Mouse (Mus musculus): ENCODE results near the gene Lrrc74b. TPM values are rescaled to one million over a fixed set of nuclear protein-coding genes. Genes with fewer than 3 reads are reported as not detected.
"Not testable (repeated sequence)": the region's sequence is repeated elsewhere in the genome, so short reads cannot be mapped to it uniquely, and the experiment has no call there.

Lrrc74b gene
- polyA plus RNA-seq, 1 experiment from 2014 or later = 0.57 TPM

DNA sequence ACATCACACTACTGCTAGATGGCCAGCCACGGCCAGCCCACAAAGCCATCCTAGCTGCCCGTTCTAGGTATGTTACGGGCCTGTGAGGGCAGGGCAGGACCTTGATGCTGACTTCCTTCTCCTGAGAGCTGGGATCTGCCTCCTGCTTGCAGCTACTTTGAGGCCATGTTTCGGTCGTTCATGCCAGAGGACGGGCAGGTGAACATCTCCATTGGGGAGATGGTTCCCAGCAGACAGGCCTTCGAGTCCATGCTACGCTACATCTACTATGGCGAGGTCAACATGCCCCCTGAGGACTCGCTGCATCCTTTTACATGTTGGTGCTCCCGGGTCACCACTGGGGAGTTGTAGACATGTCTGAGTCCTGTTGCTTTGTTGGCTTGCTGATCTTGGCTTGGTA, 36.9 kb downstream of the Lrrc74b start:
- Histone ChIP-seq H3K9ac (ENCODE audit: low read length) (no peak overlapping the region), H3K27me3 (ENCODE audit: control insufficient read depth, insufficient read depth, low read length) (no peaks in the 10 kb centered on the region), H3K9me3 (ENCODE audit: control insufficient read depth, low read length) (no peaks in the 10 kb centered on the region), H3K4me3 (ENCODE audit: low read depth, low read length) (no peak overlapping the region), H3K4me2 (ENCODE audit: low read depth, low read length, severe bottlenecking) (no peak overlapping the region), H3K36me3 (ENCODE audit: control insufficient read depth, insufficient read depth, low read length) (peaks cover 14% of the 10 kb centered on the region; the same call in 1 of the 2 replicates), H3K4me1 (replicated peaks; ENCODE audit: control insufficient read depth, insufficient read depth, low read length) (no peaks in the 10 kb centered on the region), H3K27ac (ENCODE audit: low read depth, low read length) (no peak overlapping the region)
- 97% methylated on average over 11 of the region's 11 CpGs for WGBS
- peak; percentile 46 for DNase-seq (ENCODE audit: low spot score)
- no peak for ATAC-seq (replicated peaks; ENCODE audit: low FRiP score)

DNA sequence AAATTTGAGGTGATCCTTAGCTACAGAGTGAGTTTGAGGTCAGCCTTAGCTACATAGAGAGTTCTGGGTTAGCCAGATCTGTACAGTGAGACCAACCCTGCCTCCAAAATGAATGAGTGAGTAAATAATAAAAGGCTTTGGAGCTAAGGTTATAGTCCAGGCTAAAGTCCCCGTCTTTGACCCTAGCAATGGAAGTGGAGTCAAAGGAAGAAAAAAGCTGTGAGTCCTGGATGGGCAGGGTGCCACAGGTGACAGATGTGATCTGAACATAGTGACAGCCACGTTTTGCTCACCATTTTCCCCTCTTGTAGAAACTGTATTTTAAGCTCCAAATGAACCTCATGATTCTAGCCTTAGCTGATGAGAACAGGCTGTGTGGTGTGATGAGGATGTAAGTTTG, 42.1 kb downstream of the Lrrc74b start:
- Histone ChIP-seq H3K9ac (ENCODE audit: low read length) (no peak overlapping the region), H3K36me3 (ENCODE audit: control insufficient read depth, insufficient read depth, low read length) (peaks cover 3% of the 10 kb centered on the region; the same call in 1 of the 2 replicates), H3K9me3 (ENCODE audit: control insufficient read depth, low read length) (no peaks in the 10 kb centered on the region), H3K4me3 (ENCODE audit: low read depth, low read length) (no peak overlapping the region), H3K27ac (ENCODE audit: low read depth, low read length) (no peak overlapping the region), H3K27me3 (ENCODE audit: control insufficient read depth, insufficient read depth, low read length) (no peaks in the 10 kb centered on the region), H3K4me2 (ENCODE audit: low read depth, low read length, severe bottlenecking) (no peak overlapping the region), H3K4me1 (replicated peaks; ENCODE audit: control insufficient read depth, insufficient read depth, low read length) (no peaks in the 10 kb centered on the region)
- peak; percentile 26 for DNase-seq (ENCODE audit: low spot score)
- no peak for ATAC-seq (replicated peaks; ENCODE audit: low FRiP score)
- 92% methylated on average over 2 of the region's 2 CpGs for WGBS

DNA sequence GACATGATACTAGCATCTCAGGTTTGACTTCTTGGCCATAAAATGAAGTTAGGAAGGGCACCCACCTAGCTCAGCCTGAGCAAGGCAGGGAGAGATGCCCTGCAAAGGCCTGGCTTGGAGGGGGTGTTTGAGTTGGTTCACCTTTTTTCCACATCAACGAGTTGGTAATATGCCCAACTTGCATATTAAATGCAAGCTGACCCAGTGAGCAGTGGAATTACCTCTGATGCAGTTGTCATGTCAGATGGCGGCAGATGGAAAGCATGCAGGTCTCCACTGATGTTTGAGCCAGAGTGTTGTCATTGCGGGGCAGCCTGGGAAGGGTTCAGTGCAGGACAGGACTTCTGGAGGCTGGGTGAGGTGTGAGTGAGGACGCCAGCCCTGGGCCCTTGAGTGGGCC, 49.6 kb downstream of the Lrrc74b start:
- no peaks in the 10 kb centered on the region; the same call in none of the 2 replicates for H3K36me3 ChIP-seq (ENCODE audit: control insufficient read depth, insufficient read depth, low read length)
- WGBS = 86% methylated on average over 4 of the region's 4 CpGs

DNA sequence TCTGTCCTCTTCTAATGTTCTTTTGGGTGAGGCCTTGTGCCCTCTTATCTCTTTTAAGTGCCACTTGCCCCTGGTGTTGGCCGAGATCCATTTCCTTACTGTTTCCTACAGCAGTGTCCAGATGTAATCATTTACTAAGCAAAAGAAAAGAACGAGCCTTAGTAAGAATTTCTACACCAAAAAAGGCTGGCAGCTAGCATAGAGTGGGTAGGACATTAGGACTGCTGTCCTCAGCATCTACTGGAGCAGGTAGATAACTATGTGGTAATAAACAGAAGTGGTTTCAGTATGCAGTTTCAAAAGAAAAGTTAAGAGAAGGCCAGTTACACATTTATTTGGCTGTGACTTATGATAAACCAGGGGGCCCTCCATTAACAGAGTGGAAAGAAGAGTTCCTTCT, 50.4 kb downstream of the Lrrc74b start:
- DNase-seq (ENCODE audit: low spot score) = no peak
- no peak overlapping the region for H3K4me2 ChIP-seq (ENCODE audit: low read depth, low read length, severe bottlenecking)

More for the DNA sequence above, 49.6 kb downstream of the Lrrc74b start:
- Histone ChIP-seq H3K4me1 (replicated peaks; ENCODE audit: control insufficient read depth, insufficient read depth, low read length) (peaks cover 13% of the 10 kb centered on the region), H3K4me2 (ENCODE audit: low read depth, low read length, severe bottlenecking) (no peak overlapping the region), H3K27me3 (ENCODE audit: control insufficient read depth, insufficient read depth, low read length) (no peaks in the 10 kb centered on the region), H3K27ac (ENCODE audit: low read depth, low read length) (no peak overlapping the region), H3K9me3 (ENCODE audit: control insufficient read depth, low read length) (no peaks in the 10 kb centered on the region), H3K4me3 (ENCODE audit: low read depth, low read length) (no peak overlapping the region), H3K9ac (ENCODE audit: low read length) (no peak overlapping the region)
- no peak for DNase-seq (ENCODE audit: low spot score)
- no peak for ATAC-seq (replicated peaks; ENCODE audit: low FRiP score)

DNA sequence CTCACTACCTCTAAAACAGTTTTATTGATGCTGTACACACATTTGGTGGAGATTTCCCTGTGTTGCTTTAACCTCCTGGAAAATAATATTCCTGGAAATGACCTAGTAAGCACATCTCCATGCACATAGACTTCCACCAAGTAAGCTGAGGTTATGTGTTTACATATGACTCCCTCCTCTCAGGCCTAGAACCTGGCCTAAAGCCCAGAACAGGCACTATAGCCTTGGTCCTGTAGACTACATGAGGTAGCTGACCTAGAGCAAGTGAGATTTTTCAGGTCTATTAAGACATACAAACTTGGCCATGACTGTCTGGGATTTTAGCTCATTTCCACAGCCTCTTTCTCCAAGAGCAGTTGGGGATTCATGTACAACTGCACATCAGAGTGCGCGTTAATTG, 50.9 kb downstream of the Lrrc74b start:
- H3K4me3 ChIP-seq (ENCODE audit: low read depth, low read length) = no peak overlapping the region

More for the DNA sequence above, 50.4 kb downstream of the Lrrc74b start:
- Histone ChIP-seq H3K9me3 (ENCODE audit: control insufficient read depth, low read length) (no peaks in the 10 kb centered on the region), H3K27me3 (ENCODE audit: control insufficient read depth, insufficient read depth, low read length) (no peaks in the 10 kb centered on the region), H3K4me3 (ENCODE audit: low read depth, low read length) (no peak overlapping the region), H3K9ac (ENCODE audit: low read length) (no peak overlapping the region), H3K4me1 (replicated peaks; ENCODE audit: control insufficient read depth, insufficient read depth, low read length) (peaks cover 13% of the 10 kb centered on the region), H3K27ac (ENCODE audit: low read depth, low read length) (no peak overlapping the region), H3K36me3 (ENCODE audit: control insufficient read depth, insufficient read depth, low read length) (no peaks in the 10 kb centered on the region; the same call in none of the 2 replicates)
- 92% methylated on average over 2 of the region's 2 CpGs for whole genome bisulfite sequencing
- ATAC-seq (replicated peaks; ENCODE audit: low FRiP score) = no peak

DNA sequence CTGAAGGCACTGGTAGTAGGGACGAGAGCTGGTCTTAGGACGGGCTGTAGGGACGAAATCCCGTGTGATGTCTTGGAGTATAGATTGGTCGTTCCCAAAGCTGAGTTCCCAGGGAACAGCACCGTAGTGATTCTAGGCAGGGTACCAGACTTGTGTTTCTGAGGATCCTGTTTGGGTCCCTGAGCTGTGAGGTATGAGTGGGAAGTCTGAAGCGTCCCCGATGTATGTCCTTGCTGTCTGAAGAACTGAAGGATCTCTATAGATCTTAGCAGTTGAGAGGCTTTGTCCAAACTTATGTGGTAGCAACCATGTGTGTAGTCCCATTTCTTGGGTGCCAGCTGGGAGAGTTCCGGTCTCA, 51.8 kb downstream of the Lrrc74b start:
- 11% methylated on average over 9 of the region's 9 CpGs for WGBS
- DNase-seq (ENCODE audit: low spot score) = no peak
- Histone ChIP-seq H3K4me1 (replicated peaks; ENCODE audit: control insufficient read depth, insufficient read depth, low read length) (peaks cover 13% of the 10 kb centered on the region), H3K27ac (ENCODE audit: low read depth, low read length) (no peak overlapping the region), H3K27me3 (ENCODE audit: control insufficient read depth, insufficient read depth, low read length) (no peaks in the 10 kb centered on the region), H3K36me3 (ENCODE audit: control insufficient read depth, insufficient read depth, low read length) (no peaks in the 10 kb centered on the region; the same call in none of the 2 replicates), H3K4me2 (ENCODE audit: low read depth, low read length, severe bottlenecking) (peak overlapping the region; percentile 79), H3K4me3 (ENCODE audit: low read depth, low read length) (peak overlapping the region; percentile 70), H3K9ac (ENCODE audit: low read length) (peak overlapping the region; percentile 85), H3K9me3 (ENCODE audit: control insufficient read depth, low read length) (no peaks in the 10 kb centered on the region)
- ATAC-seq (replicated peaks; ENCODE audit: low FRiP score) = no peak

More for the DNA sequence above, 50.9 kb downstream of the Lrrc74b start:
- H3K9me3 ChIP-seq (ENCODE audit: control insufficient read depth, low read length) = no peaks in the 10 kb centered on the region
- 100% methylated on average over 2 of the region's 2 CpGs for WGBS
- ATAC-seq (replicated peaks; ENCODE audit: low FRiP score) (no peak), DNase-seq (ENCODE audit: low spot score) (no peak)
- no peak overlapping the region for H3K27ac ChIP-seq (ENCODE audit: low read depth, low read length)
- peak overlapping the region; percentile 85; the same call in 1 of the 2 replicates for H3K9ac ChIP-seq (ENCODE audit: low read length)
- H3K4me2 ChIP-seq (ENCODE audit: low read depth, low read length, severe bottlenecking) = peak overlapping the region; percentile 79; the same call in 1 of the 2 replicates
- peaks cover 13% of the 10 kb centered on the region for H3K4me1 ChIP-seq (replicated peaks; ENCODE audit: control insufficient read depth, insufficient read depth, low read length)
- H3K27me3 ChIP-seq (ENCODE audit: control insufficient read depth, insufficient read depth, low read length) = no peaks in the 10 kb centered on the region
- no peaks in the 10 kb centered on the region; the same call in none of the 2 replicates for H3K36me3 ChIP-seq (ENCODE audit: control insufficient read depth, insufficient read depth, low read length)

DNA sequence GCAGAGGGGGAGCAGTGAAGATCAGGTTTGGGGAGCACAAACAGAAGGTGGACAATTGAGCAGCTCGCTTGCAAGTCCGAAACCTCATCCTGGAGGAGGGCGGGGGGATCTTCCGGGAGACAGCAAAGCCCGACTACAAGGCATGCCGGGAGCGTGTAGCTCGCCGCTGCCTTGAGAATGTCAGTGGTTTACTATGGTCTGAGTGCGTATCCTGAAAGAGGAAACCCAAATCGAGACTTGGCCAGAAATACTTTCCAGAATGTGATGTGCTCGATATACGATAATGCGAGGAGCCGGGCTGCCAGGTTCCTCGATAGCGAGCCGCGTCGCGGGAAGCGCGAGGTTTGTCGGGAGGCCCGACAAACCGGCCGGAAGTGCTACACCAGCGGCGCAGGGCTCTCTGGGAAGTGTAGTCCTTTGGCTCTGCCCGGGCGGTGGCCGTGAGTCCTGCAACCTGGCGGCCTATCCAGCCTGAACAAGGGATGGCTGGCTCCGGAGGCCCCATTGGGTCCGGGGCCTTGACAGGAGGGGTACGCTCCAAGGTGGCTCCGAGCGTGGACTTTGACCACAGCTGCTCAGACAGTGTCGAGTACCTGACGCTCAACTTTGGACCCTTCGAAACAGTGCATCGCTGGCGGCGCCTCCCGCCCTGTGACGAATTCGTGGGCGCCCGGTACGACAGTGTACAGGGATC, 52.4 kb downstream of the Lrrc74b start, which contains the start of gene Lztr1:
Gene Lztr1, plus strand, starts transcription at position 143 of the 694 bp plus-strand sequence.
- WGBS = under 1% methylated on average over 50 of the region's 50 CpGs

DNA sequence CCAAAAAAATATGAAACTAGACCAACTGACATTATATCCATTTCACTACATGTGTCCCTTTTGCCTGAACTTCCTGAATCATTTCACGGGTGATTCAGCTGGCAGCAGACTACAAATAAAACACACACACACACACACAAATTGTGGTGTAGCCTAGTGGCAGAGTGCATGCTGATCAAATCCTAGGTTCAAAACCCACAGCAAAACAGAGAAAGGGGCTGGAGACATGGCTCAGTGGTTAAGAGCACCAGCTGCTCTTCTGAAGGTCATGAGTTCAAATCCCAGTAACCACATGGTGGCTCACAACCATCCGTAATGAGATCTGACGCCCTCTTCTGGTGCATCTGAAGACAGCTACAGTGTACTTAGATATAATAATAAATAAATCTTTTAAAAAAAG, 53.0 kb downstream of the Lrrc74b start:
- Histone ChIP-seq H3K9ac (ENCODE audit: low read length) (peak overlapping the region; percentile 85), H3K4me2 (ENCODE audit: low read depth, low read length, severe bottlenecking) (peak overlapping the region; percentile 79), H3K4me1 (replicated peaks; ENCODE audit: control insufficient read depth, insufficient read depth, low read length) (peaks cover 13% of the 10 kb centered on the region), H3K4me3 (ENCODE audit: low read depth, low read length) (peak overlapping the region; percentile 70), H3K27ac (ENCODE audit: low read depth, low read length) (peak overlapping the region; percentile 81; the same call in 1 of the 2 replicates)
- not testable (repeated sequence) for H3K9me3 ChIP-seq (ENCODE audit: control insufficient read depth, low read length); H3K36me3 ChIP-seq (ENCODE audit: control insufficient read depth, insufficient read depth, low read length); ATAC-seq (replicated peaks; ENCODE audit: low FRiP score); DNase-seq (ENCODE audit: low spot score); H3K27me3 ChIP-seq (ENCODE audit: control insufficient read depth, insufficient read depth, low read length)
- 33% methylated on average over 3 of the region's 3 CpGs for WGBS

More for the DNA sequence above, 52.4 kb downstream of the Lrrc74b start, which contains the start of gene Lztr1:
- Histone ChIP-seq H3K4me3 (ENCODE audit: low read depth, low read length) (peak within 1 kb of the TSS; percentile 70), H3K9me3 (ENCODE audit: control insufficient read depth, low read length) (no peaks in the 10 kb centered on the region), H3K27ac (ENCODE audit: low read depth, low read length) (peak within 1 kb of the TSS; percentile 81; the same call in 1 of the 2 replicates), H3K27me3 (ENCODE audit: control insufficient read depth, insufficient read depth, low read length) (no peaks in the 10 kb centered on the region), H3K36me3 (ENCODE audit: control insufficient read depth, insufficient read depth, low read length) (no peaks in the 10 kb centered on the region; the same call in none of the 2 replicates), H3K9ac (ENCODE audit: low read length) (peak within 1 kb of the TSS; percentile 85), H3K4me2 (ENCODE audit: low read depth, low read length, severe bottlenecking) (peak within 1 kb of the TSS; percentile 79), H3K4me1 (replicated peaks; ENCODE audit: control insufficient read depth, insufficient read depth, low read length) (peaks cover 13% of the 10 kb centered on the region)
- DNase-seq (ENCODE audit: low spot score) (peak; percentile 93), ATAC-seq (replicated peaks; ENCODE audit: low FRiP score) (peak; percentile 97)
